Mouse (Mus musculus) spleen, postnatal 4 days (tissue): ENCODE results near the gene Tmem254c.
"Not testable (repeated sequence)": the region's sequence is repeated elsewhere in the genome, so short reads cannot be mapped to it uniquely, and the experiment has no call there.

Source experiments
- DNase-seq, 2 experiments: peaks; one replicate each; pipeline ENCODE4 v3.0.0; 2022; ENCODE audit warnings: low spot score in 2 of 2

The Tmem254c gene

GRCm38 (mm10) chr14:26067325-26067633 lies at the start of gene Tmem254c:
TSS of gene Tmem254c (minus strand) at chr14:26067355.
- DNase-seq, result not testable (repeated sequence)

GRCm38 (mm10) chr14:26097622-26098021 lies 30.5 kb upstream of the Tmem254c start:
- DNase-seq, result not testable (repeated sequence)

- not testable (repeated sequence) for DNase-seq
Observed at GRCm38 (mm10) chr14:26081997-26082396, 14.8 kb upstream of the Tmem254c start, which contains the start of gene Cphx3. TSS of gene Cphx3 (plus strand) at chr14:26082297.

- DNase-seq, result not testable (repeated sequence)
Observed at GRCm38 (mm10) chr14:26081216-26081615, 14.1 kb upstream of the Tmem254c start, which contains the start of gene Cphx2. TSS of gene Cphx2 (plus strand) at chr14:26081516.

- DNase-seq, result not testable (repeated sequence)
Observed at GRCm38 (mm10) chr14:26076620-26077390, 9.7 kb upstream of the Tmem254c start.

GRCm38 (mm10) chr14:26066574-26067324 lies 406 bp downstream of the Tmem254c start:
- not testable (repeated sequence) for DNase-seq

- not testable (repeated sequence) for DNase-seq
Observed at GRCm38 (mm10) chr14:26059362-26059761, 7.8 kb downstream of the Tmem254c start.

GRCm38 (mm10) chr14:26058184-26058583 lies 9.0 kb downstream of the Tmem254c start:
- DNase-seq, result not testable (repeated sequence)

- DNase-seq, result not testable (repeated sequence)
Observed at GRCm38 (mm10) chr14:26048767-26049166, 18.4 kb downstream of the Tmem254c start.

- DNase-seq, result not testable (repeated sequence)
Observed at GRCm38 (mm10) chr14:26047026-26047425, 20.1 kb downstream of the Tmem254c start.

GRCm38 (mm10) chr14:26045007-26045406 lies 22.1 kb downstream of the Tmem254c start:
- DNase-seq, result not testable (repeated sequence)

- not testable (repeated sequence) for DNase-seq
Observed at GRCm38 (mm10) chr14:26042611-26043010, 24.5 kb downstream of the Tmem254c start, which contains the start of gene Gm9780. TSS of gene Gm9780 (minus strand) at chr14:26042711.

GRCm38 (mm10) chr14:26035439-26035838 lies 31.7 kb downstream of the Tmem254c start:
- DNase-seq, result not testable (repeated sequence)

GRCm38 (mm10) chr14:26034364-26034763 lies 32.8 kb downstream of the Tmem254c start:
- not testable (repeated sequence) for DNase-seq

- not testable (repeated sequence) for DNase-seq
Observed at GRCm38 (mm10) chr14:26025653-26026052, 41.5 kb downstream of the Tmem254c start.

- DNase-seq, result not testable (repeated sequence)
Observed at GRCm38 (mm10) chr14:26022831-26023230, 44.3 kb downstream of the Tmem254c start.

- not testable (repeated sequence) for DNase-seq
Observed at GRCm38 (mm10) chr14:26021555-26021954, 45.6 kb downstream of the Tmem254c start.

- not testable (repeated sequence) for DNase-seq
Observed at GRCm38 (mm10) chr14:26016414-26016813, 50.7 kb downstream of the Tmem254c start.
